Mouse (Mus musculus) CH12.LX (cell line): ENCODE results near the gene Maml1. TPM values are rescaled to one million over a fixed set of nuclear protein-coding genes. Genes with fewer than 3 reads are reported as not detected.
"Not testable (repeated sequence)": the region's sequence is repeated elsewhere in the genome, so short reads cannot be mapped to it uniquely, and the experiment has no call there.

ENCODE experiments used
- DNase-seq: peaks from one replicate; pipeline ENCODE4 v3.0.0-alpha.2; 2013; ENCODE audit errors: extremely low read depth
- H3K27ac ChIP-seq: 2 replicates; pipeline ENCODE4 v1.5.1; 2012; ENCODE audit warnings: low read depth, mild to moderate bottlenecking, control low read depth, moderate library complexity; ENCODE audit not compliant: insufficient read depth
- H3K27me3 ChIP-seq: replicated peaks from 2 replicates; pipeline ENCODE3; 2012; ENCODE audit warnings: inconsistent platforms
- H3K36me3 ChIP-seq, 2 experiments: replicated peaks in 1 of 2; 2 replicates each; pipeline versions ENCODE3 to v1.6.1; 2012; ENCODE audit warnings: inconsistent platforms in 1 of 2, low read length in 1 of 2, mild to moderate bottlenecking in 1 of 2, mixed read lengths in 1 of 2, moderate library complexity in 1 of 2; ENCODE audit not compliant: control insufficient read depth in 1 of 2, insufficient read depth in 1 of 2
- H3K4me1 ChIP-seq, 2 experiments: 2 replicates each; pipeline ENCODE4 v1.6.1; 2012; ENCODE audit warnings: inconsistent platforms in 1 of 2, moderate library complexity in 1 of 2; ENCODE audit not compliant: insufficient read depth in 2 of 2, control insufficient read depth in 1 of 2
- H3K4me2 ChIP-seq: 2 replicates; pipeline ENCODE4 v1.6.1; 2012; ENCODE audit warnings: low read depth, mild to moderate bottlenecking, control low read depth; ENCODE audit not compliant: poor library complexity, insufficient read depth, severe bottlenecking
- H3K4me3 ChIP-seq, 3 experiments: fragments of 150-350 bp in 1 of 3; sonication (generic) in 1 of 3; replicated peaks in 1 of 3; 2 replicates each; pipeline versions ENCODE3 to v1.5.1; 2011 to 2012; ENCODE audit warnings: low read depth in 2 of 3, low read length in 2 of 3, mild to moderate bottlenecking in 2 of 3, moderate library complexity in 2 of 3, control low read depth in 1 of 3, improper control_type of control experiment in 1 of 3, inconsistent platforms in 1 of 3, mixed read lengths in 1 of 3; ENCODE audit not compliant: poor library complexity in 1 of 3
- H3K79me2 ChIP-seq: replicated peaks from 2 replicates; pipeline ENCODE4 v1.6.1; 2012; ENCODE audit warnings: mild to moderate bottlenecking, moderate library complexity; ENCODE audit not compliant: control insufficient read depth, poor library complexity, insufficient read depth, severe bottlenecking; ENCODE audit errors: extremely low read depth
- H3K9ac ChIP-seq: 2 replicates; pipeline ENCODE4 v1.6.1; 2012; ENCODE audit warnings: low read depth, mild to moderate bottlenecking, control low read depth, moderate library complexity; ENCODE audit not compliant: insufficient read depth
- H3K9me3 ChIP-seq: replicated peaks from 2 replicates; pipeline ENCODE3; 2012; ENCODE audit warnings: low read length, inconsistent platforms, mixed read lengths
- BHLHE40 ChIP-seq: IDR thresholded peaks from 2 replicates; pipeline ENCODE4 v1.6.1; 2011; ENCODE audit warnings: mild to moderate bottlenecking, low read depth, low read length, improper control_type of control experiment
- CTCF ChIP-seq, 2 experiments: IDR thresholded peaks in 1 of 2; conservative IDR thresholded peaks in 1 of 2; 2 replicates each; pipeline ENCODE4 v1.5.1; 2011 to 2012; ENCODE audit warnings: low read depth in 2 of 2, low read length in 2 of 2, improper control_type of control experiment in 1 of 2, inconsistent platforms in 1 of 2, mild to moderate bottlenecking in 1 of 2, moderate library complexity in 1 of 2
- ELF1 ChIP-seq: IDR thresholded peaks from 2 replicates; pipeline ENCODE4 v1.6.1; 2014; ENCODE audit warnings: low read depth, mild to moderate bottlenecking, inconsistent platforms, low read length, improper control_type of control experiment
- JUND ChIP-seq: conservative IDR thresholded peaks from 2 replicates; pipeline ENCODE4 v1.6.1; 2011; ENCODE audit warnings: low read depth, low read length, improper control_type of control experiment
- MAFK ChIP-seq: IDR thresholded peaks from 2 replicates; pipeline ENCODE4 v1.6.1; 2011; ENCODE audit warnings: low read length, improper control_type of control experiment; ENCODE audit not compliant: insufficient replicate concordance
- NELFE ChIP-seq: IDR thresholded peaks from 2 replicates; pipeline ENCODE4 v1.6.1; 2011; ENCODE audit warnings: low read depth, low read length, improper control_type of control experiment
- POLR2A ChIP-seq: IDR thresholded peaks from 2 replicates; pipeline ENCODE4 v1.6.1; 2011; ENCODE audit warnings: low read depth, mild to moderate bottlenecking, improper control_type of control experiment, low read length
- RAD21 ChIP-seq: IDR thresholded peaks from 2 replicates; pipeline ENCODE4 v1.6.1; 2011; ENCODE audit warnings: low read depth, mild to moderate bottlenecking, low read length, improper control_type of control experiment, moderate library complexity
- RCOR1 ChIP-seq: conservative IDR thresholded peaks from 2 replicates; pipeline ENCODE4 v1.6.1; 2012; ENCODE audit warnings: low read depth, mild to moderate bottlenecking, inconsistent platforms, low read length, improper control_type of control experiment
- SIN3A ChIP-seq: IDR thresholded peaks from 2 replicates; pipeline ENCODE4 v1.6.1; 2012; ENCODE audit warnings: low read length, improper control_type of control experiment, inconsistent platforms
- USF2 ChIP-seq: conservative IDR thresholded peaks from 2 replicates; pipeline ENCODE4 v1.6.1; 2011; ENCODE audit warnings: low read depth, low read length, improper control_type of control experiment
- ZNF384 ChIP-seq: IDR thresholded peaks from 2 replicates; pipeline ENCODE4 v1.6.1; 2012; ENCODE audit warnings: low read depth, low read length, improper control_type of control experiment, inconsistent platforms
- dilution Hi-C: fragments of 300-500 bp; cut with MboI; formaldehyde crosslinking; loops from 2 replicates; pipeline ENCODE4 v1.14.3; 2020; ENCODE audit warnings: low sequenced_read_pairs; ENCODE audit not compliant: extremely low pct_unique_long_range_greater_than_20kb, extremely low pct_ligation_motif_present
- in situ Hi-C: fragments of 300-500 bp; cut with MboI; formaldehyde crosslinking; loops from 3 replicates; pipeline ENCODE4 v1.14.3; 2019; ENCODE audit warnings: low sequenced_read_pairs, low pct_ligation_motif_present, low pct_unique_long_range_greater_than_20kb, mixed read lengths
- polyA plus RNA-seq: library from polyadenylated mRNA; unstranded; fragments of >175 nt; gene quantifications from 2 replicates; pipeline ENCODE4 v1.2.1, GENCODE M21; 2012; ENCODE audit warnings: low read depth; ENCODE audit not compliant: insufficient read length
- total RNA-seq, 2 experiments: library from RNA; depleted of rRNA; stranded (reverse); fragments of 300-350 nt in 1 of 2; fragments of >200 nt in 1 of 2; gene quantifications; 2 replicates each; pipeline ENCODE4 v1.2.3; 2012 to 2014

The Maml1 gene
- total and polyA plus RNA-seq, 3 experiments: 2.2 to 9.7 (median 5.4) TPM

DNA sequence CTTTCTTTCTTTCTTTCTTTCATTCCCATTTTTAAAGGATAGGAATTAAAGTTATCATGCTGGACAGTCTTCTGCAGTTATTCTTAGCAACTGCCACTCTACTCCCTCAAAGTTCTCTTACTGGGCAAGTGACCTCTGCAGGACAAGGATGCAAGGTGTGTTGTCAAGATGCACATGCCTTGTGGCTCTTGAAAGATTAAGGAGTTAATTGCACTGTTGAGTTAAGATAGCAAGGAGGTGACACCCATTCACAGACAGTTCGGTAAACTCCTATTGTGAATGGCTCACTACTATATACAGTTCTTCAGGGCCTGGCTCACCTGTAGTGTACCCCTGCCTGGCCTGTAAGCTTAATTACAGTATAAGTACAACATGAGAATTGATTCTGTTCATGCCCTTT, 31.7 kb upstream of the Maml1 start (continued):
- no peak for TF ChIP-seq USF2
- TF ChIP-seq RCOR1: no peak
- TF ChIP-seq CTCF (conservative IDR thresholded peaks at IDR 0.05 in 1 of 2, IDR thresholded peaks at IDR 0.05 in 1 of 2; ENCODE audit: low read depth in 2 of 2, low read length in 2 of 2): peak in 1 of 2 experiments; percentile 10; a peak in 1 of 4 replicates
- TF ChIP-seq RAD21: no peak
- no peak for TF ChIP-seq ZNF384
- TF ChIP-seq BHLHE40: no peak

DNA sequence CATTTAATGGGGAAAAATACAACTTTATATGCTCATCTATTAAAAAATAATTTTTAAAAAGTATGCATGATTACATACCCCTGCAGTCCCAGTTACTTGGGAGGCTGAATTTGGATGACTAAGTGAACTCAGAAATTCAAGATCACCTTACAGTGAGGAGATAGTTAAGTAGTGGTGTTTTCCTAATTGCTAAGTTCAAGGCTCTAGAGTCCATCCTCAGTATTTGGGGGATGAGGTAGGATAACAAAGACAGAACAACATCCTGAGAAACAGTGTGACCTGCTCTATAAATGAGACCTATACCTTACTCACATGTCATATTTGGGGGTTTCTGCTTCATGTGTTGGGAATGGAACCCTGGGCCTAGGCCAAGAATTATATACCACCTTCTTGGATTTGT, 30.2 kb upstream of the Maml1 start:
- in situ Hi-C loops (no loop called here), dilution Hi-C loops (no loop called here)
- H3K36me3 ChIP-seq: peaks cover 8 to 37% of the 10 kb centered on the region in 2 experiments
- no peak for DNase-seq
- H3K4me2 ChIP-seq: peak overlapping the region; percentile 81
- peaks cover 3 to 60% of the 10 kb centered on the region in 2 experiments; a peak in 3 of 4 replicates for H3K4me1 ChIP-seq
- H3K9me3 ChIP-seq: no peaks in the 10 kb centered on the region
- TF ChIP-seq SIN3A (no peak), POLR2A (no peak), MAFK (no peak), CTCF (conservative IDR thresholded peaks at IDR 0.05 in 1 of 2, IDR thresholded peaks at IDR 0.05 in 1 of 2; ENCODE audit: low read depth in 2 of 2, low read length in 2 of 2) (no peak), NELFE (no peak), ELF1 (no peak)
- no peaks in the 10 kb centered on the region for H3K27me3 ChIP-seq
- peak overlapping the region; percentile 53 for H3K9ac ChIP-seq
- no peak overlapping the region for H3K4me3 ChIP-seq
- peaks cover 85% of the 10 kb centered on the region for H3K79me2 ChIP-seq
- H3K27ac ChIP-seq: no peak overlapping the region

DNA sequence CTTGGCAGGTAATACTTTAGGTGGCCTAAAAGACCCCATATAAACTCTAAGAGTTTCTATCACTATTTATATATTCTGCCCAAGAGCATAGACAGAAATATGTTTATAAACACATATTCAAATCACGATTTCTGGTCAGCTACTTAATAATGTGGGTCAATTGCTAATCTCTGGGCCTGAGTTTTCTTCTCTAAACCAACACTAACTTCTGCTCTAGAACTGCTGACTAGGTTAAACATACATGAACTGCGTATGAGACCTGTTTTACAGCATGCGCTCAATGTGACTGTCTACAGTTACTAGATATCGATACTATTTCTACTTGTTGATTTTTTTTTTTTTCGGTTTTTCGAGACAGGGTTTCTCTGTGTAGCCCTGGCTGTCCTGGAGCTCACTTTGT, 29.1 kb upstream of the Maml1 start:
- Histone ChIP-seq H3K27me3 (no peaks in the 10 kb centered on the region), H3K27ac (no peak overlapping the region), H3K4me1 (peaks cover 3 to 61% of the 10 kb centered on the region in 2 experiments; a peak in 3 of 4 replicates), H3K4me2 (no peak overlapping the region), H3K9me3 (no peaks in the 10 kb centered on the region), H3K36me3 (peaks cover 11 to 45% of the 10 kb centered on the region in 2 experiments), H3K79me2 (peaks cover 89% of the 10 kb centered on the region), H3K9ac (no peak overlapping the region), H3K4me3 (no peak overlapping the region)
- in situ Hi-C loops (no loop called here), dilution Hi-C loops (no loop called here)
- no peak for DNase-seq
- TF ChIP-seq MAFK (peak; percentile 63; the same call in 1 of the 2 replicates), JUND (no peak)

DNA sequence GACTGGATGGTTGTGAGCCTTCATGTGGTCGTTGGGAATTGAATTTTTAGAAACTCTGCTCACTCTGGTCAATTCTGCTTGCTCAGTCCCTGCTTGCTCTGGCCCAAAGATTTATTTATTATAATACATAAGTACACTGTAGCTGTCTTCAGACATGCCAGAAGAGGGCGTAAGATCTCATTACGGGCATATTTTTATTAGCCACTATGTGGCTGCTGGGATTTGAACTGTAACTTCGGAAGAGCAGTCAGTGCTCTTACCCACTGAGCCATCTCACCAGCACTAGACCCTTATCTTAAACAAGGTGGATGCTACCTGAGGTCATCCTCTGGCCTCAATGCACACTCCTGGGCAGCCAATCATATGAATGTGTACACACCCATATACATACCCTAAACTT, 27.2 kb upstream of the Maml1 start:
- H3K9ac ChIP-seq, H3K9me3 ChIP-seq, H3K27ac ChIP-seq, H3K4me3 ChIP-seq, DNase-seq, H3K4me2 ChIP-seq, dilution Hi-C loops: not testable (repeated sequence)
- peaks cover 11 to 57% of the 10 kb centered on the region in 2 experiments for H3K36me3 ChIP-seq
- TF ChIP-seq CTCF (conservative IDR thresholded peaks at IDR 0.05 in 1 of 2, IDR thresholded peaks at IDR 0.05 in 1 of 2; ENCODE audit: low read depth in 2 of 2, low read length in 2 of 2): peak; percentile 5 to 24; a peak in 2 of 4 replicates
- TF ChIP-seq, all 38 proteins: peak for 1; not testable (repeated sequence) for 37
- peaks cover 3 to 69% of the 10 kb centered on the region in 2 experiments; a peak in 3 of 4 replicates for H3K4me1 ChIP-seq
- H3K79me2 ChIP-seq: peaks cover 93% of the 10 kb centered on the region
- in situ Hi-C loops, H3K27me3 ChIP-seq: not testable (repeated sequence)
